Mouse (Mus musculus): ENCODE measurements around the gene Dact1. TPM values are rescaled to one million over a fixed set of nuclear protein-coding genes. Genes with fewer than 3 reads are reported as not detected.

The Dact1 gene
- polyA plus RNA-seq, 2 experiments = 0.32 to 0.58 TPM

DNA sequence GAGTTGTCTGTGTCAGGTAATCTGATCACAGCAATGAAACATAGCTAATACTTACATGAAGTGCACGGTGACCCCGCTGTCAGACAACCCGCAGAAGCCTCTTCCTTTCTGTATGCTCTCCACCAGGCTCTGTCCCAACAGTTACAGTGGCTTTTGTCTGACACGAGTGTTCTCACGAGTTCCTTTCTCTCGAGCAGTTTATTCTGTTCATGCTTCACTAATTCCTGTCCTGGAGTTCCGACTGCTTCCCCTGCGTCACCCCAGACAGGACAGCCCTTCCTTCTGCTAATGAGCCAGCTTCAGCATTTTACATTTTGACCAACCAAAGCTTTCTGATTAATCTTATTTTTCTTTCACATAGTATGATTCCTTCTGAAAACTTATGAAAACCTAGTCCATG, 52.7 kb downstream of the Dact1 start:
- no peaks in the 10 kb centered on the region for H3K27me3 ChIP-seq (ENCODE audit: control insufficient read depth, insufficient read depth, low read length)
- no peaks in the 10 kb centered on the region for H3K9me3 ChIP-seq (ENCODE audit: control insufficient read depth, low read length)
- H3K36me3 ChIP-seq (replicated peaks; ENCODE audit: control insufficient read depth, insufficient read depth, low read depth) = no peaks in the 10 kb centered on the region
- H3K4me3 ChIP-seq (ENCODE audit: insufficient read depth in 1 of 2, low read depth in 2 of 2, low read length in 2 of 2) = no peak overlapping the region
- ATAC-seq (ENCODE audit: insufficient read depth) (no peak), DNase-seq (ENCODE audit: low read depth in 3 of 3, low spot score in 3 of 3) (no peak)
- no peak overlapping the region for H3K27ac ChIP-seq
- H3K4me2 ChIP-seq (ENCODE audit: low read depth) = no peak overlapping the region
- WGBS (ENCODE audit: insufficient replicate concordance) = 79% methylated on average over 8 of the region's 8 CpGs
- H3K4me1 ChIP-seq (replicated peaks; ENCODE audit: control insufficient read depth in 2 of 2, insufficient read depth in 2 of 2, low read length in 1 of 2) = no peaks in the 10 kb centered on the region
- H3K9ac ChIP-seq (replicated peaks) = no peak overlapping the region
- TF ChIP-seq EP300 (IDR thresholded peaks at IDR 0.05; ENCODE audit: low read depth) (no peak), CTCF (IDR thresholded peaks at IDR 0.05; ENCODE audit: low read depth) (no peak)

DNA sequence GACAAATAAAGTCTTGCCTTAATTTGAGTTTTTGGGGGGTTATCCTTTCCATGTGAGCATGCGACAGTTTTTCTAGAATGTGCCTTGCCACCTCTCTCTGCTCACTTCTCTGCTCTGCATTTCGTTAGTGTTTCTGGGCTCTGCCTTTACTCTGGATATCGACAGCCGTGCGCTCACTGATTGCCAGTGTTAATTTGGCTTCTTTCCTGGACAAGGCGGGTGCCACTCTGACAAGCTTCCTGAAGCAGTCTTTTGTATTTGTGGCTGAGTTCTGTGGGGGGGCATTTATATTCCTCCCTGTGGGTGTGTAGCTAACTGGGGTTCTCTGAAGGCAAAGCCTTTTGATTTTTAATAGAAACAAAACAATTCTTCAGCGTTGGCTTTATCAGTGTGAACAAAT, 54.4 kb downstream of the Dact1 start:
- H3K27me3 ChIP-seq (ENCODE audit: control insufficient read depth, insufficient read depth, low read length) = no peaks in the 10 kb centered on the region
- ATAC-seq (ENCODE audit: insufficient read depth) (no peak), DNase-seq (ENCODE audit: low read depth in 3 of 3, low spot score in 3 of 3) (no peak)
- TF ChIP-seq EP300 (IDR thresholded peaks at IDR 0.05; ENCODE audit: low read depth) = no peak
- TF ChIP-seq CTCF (IDR thresholded peaks at IDR 0.05; ENCODE audit: low read depth) = no peak
- 71% methylated on average over 7 of the region's 7 CpGs for WGBS (ENCODE audit: insufficient replicate concordance)
- no peaks in the 10 kb centered on the region for H3K9me3 ChIP-seq (ENCODE audit: control insufficient read depth, low read length)
- no peak overlapping the region for H3K4me3 ChIP-seq (ENCODE audit: insufficient read depth in 1 of 2, low read depth in 2 of 2, low read length in 2 of 2)
- H3K4me1 ChIP-seq (replicated peaks; ENCODE audit: control insufficient read depth in 2 of 2, insufficient read depth in 2 of 2, low read length in 1 of 2) = no peaks in the 10 kb centered on the region; a peak in 1 of 4 replicates
- H3K9ac ChIP-seq (replicated peaks) = no peak overlapping the region
- H3K27ac ChIP-seq = no peak overlapping the region
- no peaks in the 10 kb centered on the region for H3K36me3 ChIP-seq (replicated peaks; ENCODE audit: control insufficient read depth, insufficient read depth, low read depth)
- no peak overlapping the region for H3K4me2 ChIP-seq (ENCODE audit: low read depth)

DNA sequence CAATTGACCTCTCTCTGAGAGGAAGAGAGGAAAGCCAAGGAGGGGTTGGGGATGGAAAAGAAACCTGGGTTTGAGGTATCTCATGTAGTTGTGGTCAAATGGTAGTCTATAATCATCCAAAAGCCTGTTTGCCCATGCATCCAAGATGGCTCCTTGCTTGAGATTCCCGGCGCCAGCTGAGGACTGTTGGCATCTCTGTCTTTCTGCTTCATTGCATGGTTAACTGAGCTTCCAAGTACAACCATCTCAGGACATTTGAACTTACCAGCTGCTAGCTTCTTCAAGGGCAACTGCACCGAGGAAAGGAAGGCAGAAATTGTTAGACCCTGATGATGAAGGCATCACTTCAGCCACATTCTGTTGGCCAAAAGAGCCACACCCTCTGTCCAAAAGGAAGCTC, 54.8 kb downstream of the Dact1 start:
- no peaks in the 10 kb centered on the region for H3K9me3 ChIP-seq (ENCODE audit: control insufficient read depth, low read length)
- H3K27me3 ChIP-seq (ENCODE audit: control insufficient read depth, insufficient read depth, low read length) = no peaks in the 10 kb centered on the region
- TF ChIP-seq EP300 (IDR thresholded peaks at IDR 0.05; ENCODE audit: low read depth) (no peak), CTCF (IDR thresholded peaks at IDR 0.05; ENCODE audit: low read depth) (no peak)
- no peak overlapping the region for H3K9ac ChIP-seq (replicated peaks)
- H3K36me3 ChIP-seq (replicated peaks; ENCODE audit: control insufficient read depth, insufficient read depth, low read depth) = no peaks in the 10 kb centered on the region
- DNase-seq (ENCODE audit: low read depth in 3 of 3, low spot score in 3 of 3) = no peak
- no peak overlapping the region for H3K27ac ChIP-seq
- H3K4me3 ChIP-seq (ENCODE audit: insufficient read depth in 1 of 2, low read depth in 2 of 2, low read length in 2 of 2) = no peak overlapping the region
- no peak for ATAC-seq (ENCODE audit: insufficient read depth)
- no peaks in the 10 kb centered on the region; a peak in 1 of 4 replicates for H3K4me1 ChIP-seq (replicated peaks; ENCODE audit: control insufficient read depth in 2 of 2, insufficient read depth in 2 of 2, low read length in 1 of 2)
- H3K4me2 ChIP-seq (ENCODE audit: low read depth) = no peak overlapping the region
- 74% methylated on average over 3 of the region's 3 CpGs for WGBS (ENCODE audit: insufficient replicate concordance)

DNA sequence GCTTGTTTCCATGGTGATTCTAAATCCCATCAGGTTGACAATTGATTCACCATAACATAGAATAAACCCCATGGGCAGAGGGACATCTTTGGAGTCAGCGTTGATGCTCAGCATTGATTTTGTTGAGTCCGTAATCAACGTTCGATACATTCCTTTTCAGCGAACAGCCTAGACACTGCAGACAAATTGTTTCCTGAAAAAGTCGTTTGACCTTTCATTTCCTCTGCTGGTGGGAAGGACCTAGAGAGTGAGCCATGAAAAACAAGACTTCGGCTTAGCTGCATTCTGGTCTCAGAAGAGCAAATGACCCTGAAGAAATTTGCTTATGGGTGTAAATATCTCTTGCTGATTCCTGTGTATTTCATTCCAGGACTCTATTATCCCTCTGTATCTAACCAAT, 55.5 kb downstream of the Dact1 start:
- H3K4me1 ChIP-seq (replicated peaks; ENCODE audit: control insufficient read depth in 2 of 2, insufficient read depth in 2 of 2, low read length in 1 of 2) = no peaks in the 10 kb centered on the region; a peak in 1 of 4 replicates
- 40% methylated on average over 7 of the region's 7 CpGs for WGBS (ENCODE audit: insufficient replicate concordance)
- no peaks in the 10 kb centered on the region for H3K27me3 ChIP-seq (ENCODE audit: control insufficient read depth, insufficient read depth, low read length)
- DNase-seq (ENCODE audit: low read depth in 3 of 3, low spot score in 3 of 3) (no peak), ATAC-seq (ENCODE audit: insufficient read depth) (no peak)
- no peak overlapping the region for H3K27ac ChIP-seq
- H3K4me2 ChIP-seq (ENCODE audit: low read depth) = no peak overlapping the region
- no peak overlapping the region for H3K4me3 ChIP-seq (ENCODE audit: insufficient read depth in 1 of 2, low read depth in 2 of 2, low read length in 2 of 2)
- no peak overlapping the region for H3K9ac ChIP-seq (replicated peaks)
- no peaks in the 10 kb centered on the region for H3K36me3 ChIP-seq (replicated peaks; ENCODE audit: control insufficient read depth, insufficient read depth, low read depth)
- H3K9me3 ChIP-seq (ENCODE audit: control insufficient read depth, low read length) = no peaks in the 10 kb centered on the region
- no peak for TF ChIP-seq CTCF (IDR thresholded peaks at IDR 0.05; ENCODE audit: low read depth)
- TF ChIP-seq EP300 (IDR thresholded peaks at IDR 0.05; ENCODE audit: low read depth) = no peak

DNA sequence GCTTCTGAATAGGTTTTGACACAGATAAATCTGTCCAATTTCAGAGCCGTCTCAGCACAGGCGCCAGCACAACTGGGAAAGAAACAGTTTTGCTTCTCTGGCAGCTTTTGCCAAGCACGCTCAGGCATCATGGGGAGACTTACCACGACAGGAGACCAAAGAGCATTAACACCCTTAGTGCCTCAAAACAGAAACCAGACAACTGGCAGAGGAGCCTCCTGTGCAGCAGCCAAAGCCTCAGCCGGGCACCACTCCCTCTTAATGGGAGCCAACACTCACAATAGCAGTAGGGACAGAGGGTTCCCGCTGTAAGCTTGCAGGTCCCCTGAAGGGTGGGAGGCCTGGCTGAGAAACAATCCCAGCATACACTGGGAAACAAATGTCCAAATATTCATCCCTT, 56.5 kb downstream of the Dact1 start:
- Histone ChIP-seq H3K27me3 (ENCODE audit: control insufficient read depth, insufficient read depth, low read length) (no peaks in the 10 kb centered on the region), H3K9me3 (ENCODE audit: control insufficient read depth, low read length) (no peaks in the 10 kb centered on the region), H3K4me1 (replicated peaks; ENCODE audit: control insufficient read depth in 2 of 2, insufficient read depth in 2 of 2, low read length in 1 of 2) (no peaks in the 10 kb centered on the region; a peak in 1 of 4 replicates), H3K27ac (no peak overlapping the region), H3K36me3 (replicated peaks; ENCODE audit: control insufficient read depth, insufficient read depth, low read depth) (no peaks in the 10 kb centered on the region), H3K4me3 (ENCODE audit: insufficient read depth in 1 of 2, low read depth in 2 of 2, low read length in 2 of 2) (no peak overlapping the region), H3K4me2 (ENCODE audit: low read depth) (no peak overlapping the region), H3K9ac (replicated peaks) (no peak overlapping the region)
- WGBS (ENCODE audit: insufficient replicate concordance) = 55% methylated on average over 6 of the region's 6 CpGs
- ATAC-seq (ENCODE audit: insufficient read depth) = no peak
- no peak for DNase-seq (ENCODE audit: low read depth in 3 of 3, low spot score in 3 of 3)
- TF ChIP-seq CTCF (IDR thresholded peaks at IDR 0.05; ENCODE audit: low read depth) (no peak), EP300 (IDR thresholded peaks at IDR 0.05; ENCODE audit: low read depth) (no peak)

All from liver, embryonic 14.5 days (tissue).